Mouse (Mus musculus) macrophage (primary cell): ENCODE results near the gene Clcf1. TPM values are rescaled to one million over a fixed set of nuclear protein-coding genes. Genes with fewer than 3 reads are reported as not detected.
A peak's percentile ranks its signal among the peaks of the same experiment; 100 is the strongest.

Source experiments
- H3K27ac ChIP-seq: fragments of 350-480 bp; formaldehyde crosslinking; 2 replicates; pipeline ENCODE4 v1.9.0; 2021
- H3K36me3 ChIP-seq: fragments of 350-480 bp; formaldehyde crosslinking; 2 replicates; pipeline ENCODE4 v1.9.0; 2021; ENCODE audit errors: inconsistent target
- H3K4me3 ChIP-seq: fragments of 350-480 bp; formaldehyde crosslinking; 2 replicates; pipeline ENCODE4 v1.9.0; 2021; ENCODE audit errors: inconsistent target
- H3K79me2 ChIP-seq: fragments of 350-480 bp; formaldehyde crosslinking; 2 replicates; pipeline ENCODE4 v1.9.0; 2021; ENCODE audit errors: inconsistent target
- WGBS: methylation state at CpG from one replicate; pipeline ENCODE4 v1.1.7; 2026; ENCODE audit warnings: inconsistent platforms; ENCODE audit not compliant: missing documents; 5-methylcytosine and 5-hydroxymethylcytosine counted together
- polyA plus RNA-seq: library from polyadenylated mRNA; stranded (reverse); fragments of 250-400 nt; gene quantifications from 3 replicates; pipeline ENCODE4 v1.2.4, GENCODE M21; 2018; ENCODE audit warnings: inconsistent platforms

Clcf1 gene
- polyA plus RNA-seq, 1 experiment from 2014 or later = 0.10 TPM

GRCm38 (mm10) chr19:4201291-4201909, 12.6 kb upstream of the Clcf1 start, which contains the start of gene Rad9a:
Gene Rad9a (minus strand): TSS chr19:4201662.
- H3K4me3 ChIP-seq = peak within 1 kb of the TSS; percentile 91
- H3K27ac ChIP-seq = peak within 1 kb of the TSS; percentile 82
- peaks cover 27% of the 10 kb centered on the region for H3K79me2 ChIP-seq
- H3K36me3 ChIP-seq = peaks cover 16% of the 10 kb centered on the region
- WGBS = 0% methylated on average over 33 of the region's 34 CpGs

GRCm38 (mm10) chr19:4202149-4202548, 11.9 kb upstream of the Clcf1 start:
- peak overlapping the region; percentile 82 for H3K27ac ChIP-seq
- WGBS = 62% methylated on average over 7 of the region's 7 CpGs
- peak overlapping the region; percentile 91 for H3K4me3 ChIP-seq
- H3K79me2 ChIP-seq = peaks cover 22% of the 10 kb centered on the region
- 0 out of 2 replicates have a peak, but pooled peaks cover 11% of the 10 kb centered on the region for H3K36me3 ChIP-seq

GRCm38 (mm10) chr19:4203148-4203547, 10.9 kb upstream of the Clcf1 start:
- Histone ChIP-seq H3K4me3 (no peak overlapping the region), H3K27ac (peak overlapping the region; percentile 56), H3K36me3 (0 out of 2 replicates have a peak, but pooled peaks cover 1% of the 10 kb centered on the region), H3K79me2 (peaks cover 22% of the 10 kb centered on the region)
- 24% methylated on average over 3 of the region's 3 CpGs for WGBS

- Histone ChIP-seq H3K79me2 (peaks cover 22% of the 10 kb centered on the region), H3K27ac (peak overlapping the region; percentile 56), H3K4me3 (no peak overlapping the region), H3K36me3 (no peaks in the 10 kb centered on the region)
- WGBS = 15% methylated on average over 8 of the region's 13 CpGs
Measured at GRCm38 (mm10) chr19:4203604-4204326, 10.3 kb upstream of the Clcf1 start.

- H3K4me3 ChIP-seq = no peak overlapping the region
Measured at GRCm38 (mm10) chr19:4204889-4205288, 9.1 kb upstream of the Clcf1 start.

GRCm38 (mm10) chr19:4206971-4207370, 7.1 kb upstream of the Clcf1 start:
- no peaks in the 10 kb centered on the region; the same call in 1 of the 2 replicates for H3K79me2 ChIP-seq
- H3K27ac ChIP-seq = no peak overlapping the region
- H3K36me3 ChIP-seq = no peaks in the 10 kb centered on the region
- WGBS = 0% methylated on average over 2 of the region's 2 CpGs
- no peak overlapping the region for H3K4me3 ChIP-seq

More at GRCm38 (mm10) chr19:4204889-4205288, 9.1 kb upstream of the Clcf1 start:
- Histone ChIP-seq H3K36me3 (no peaks in the 10 kb centered on the region), H3K27ac (no peak overlapping the region), H3K79me2 (peaks cover 15% of the 10 kb centered on the region)
- 63% methylated on average over 3 of the region's 4 CpGs for WGBS

GRCm38 (mm10) chr19:4208563-4208962, 5.5 kb upstream of the Clcf1 start:
- Histone ChIP-seq H3K36me3 (no peaks in the 10 kb centered on the region), H3K4me3 (no peak overlapping the region), H3K79me2 (no peaks in the 10 kb centered on the region), H3K27ac (no peak overlapping the region)
- WGBS = 69% methylated on average over 4 of the region's 5 CpGs

- Histone ChIP-seq H3K36me3 (no peaks in the 10 kb centered on the region), H3K4me3 (no peak overlapping the region), H3K79me2 (no peaks in the 10 kb centered on the region), H3K27ac (no peak overlapping the region)
- 93% methylated on average over 4 of the region's 4 CpGs for WGBS
Measured at GRCm38 (mm10) chr19:4211891-4212588, 2.0 kb upstream of the Clcf1 start.

- H3K4me3 ChIP-seq = no peak overlapping the region
- H3K27ac ChIP-seq = no peak overlapping the region
- H3K79me2 ChIP-seq = no peaks in the 10 kb centered on the region
- H3K36me3 ChIP-seq = no peaks in the 10 kb centered on the region
- WGBS = 8% methylated on average over 9 of the region's 9 CpGs
Measured at GRCm38 (mm10) chr19:4213524-4213974, 489 bp upstream of the Clcf1 start.

- Histone ChIP-seq H3K27ac (no peak overlapping the region), H3K79me2 (no peaks in the 10 kb centered on the region), H3K36me3 (no peaks in the 10 kb centered on the region), H3K4me3 (no peak overlapping the region)
- WGBS = 0% methylated on average over 30 of the region's 81 CpGs
Measured at GRCm38 (mm10) chr19:4214771-4215450, 873 bp downstream of the Clcf1 start.

- Histone ChIP-seq H3K4me3 (no peak overlapping the region), H3K79me2 (no peaks in the 10 kb centered on the region), H3K36me3 (no peaks in the 10 kb centered on the region), H3K27ac (no peak overlapping the region)
- 6% methylated on average over 17 of the region's 21 CpGs for WGBS
Measured at GRCm38 (mm10) chr19:4215451-4215840, 1.4 kb downstream of the Clcf1 start.

GRCm38 (mm10) chr19:4216041-4216685, 2.1 kb downstream of the Clcf1 start:
- WGBS = 32% methylated on average over 14 of the region's 14 CpGs
- H3K4me3 ChIP-seq = no peak overlapping the region
- no peaks in the 10 kb centered on the region for H3K79me2 ChIP-seq
- H3K36me3 ChIP-seq = no peaks in the 10 kb centered on the region
- no peak overlapping the region for H3K27ac ChIP-seq

GRCm38 (mm10) chr19:4217140-4217539, 3.1 kb downstream of the Clcf1 start:
- 68% methylated on average over 5 of the region's 5 CpGs for WGBS
- H3K4me3 ChIP-seq = no peak overlapping the region
- H3K79me2 ChIP-seq = no peaks in the 10 kb centered on the region
- H3K36me3 ChIP-seq = no peaks in the 10 kb centered on the region
- no peak overlapping the region for H3K27ac ChIP-seq

- H3K27ac ChIP-seq = no peak overlapping the region
- H3K4me3 ChIP-seq = no peak overlapping the region
- H3K36me3 ChIP-seq = no peaks in the 10 kb centered on the region
- H3K79me2 ChIP-seq = no peaks in the 10 kb centered on the region
- WGBS = 93% methylated on average over 3 of the region's 3 CpGs
Measured at GRCm38 (mm10) chr19:4217855-4218254, 3.8 kb downstream of the Clcf1 start.
